In the genomic region with DNA sequence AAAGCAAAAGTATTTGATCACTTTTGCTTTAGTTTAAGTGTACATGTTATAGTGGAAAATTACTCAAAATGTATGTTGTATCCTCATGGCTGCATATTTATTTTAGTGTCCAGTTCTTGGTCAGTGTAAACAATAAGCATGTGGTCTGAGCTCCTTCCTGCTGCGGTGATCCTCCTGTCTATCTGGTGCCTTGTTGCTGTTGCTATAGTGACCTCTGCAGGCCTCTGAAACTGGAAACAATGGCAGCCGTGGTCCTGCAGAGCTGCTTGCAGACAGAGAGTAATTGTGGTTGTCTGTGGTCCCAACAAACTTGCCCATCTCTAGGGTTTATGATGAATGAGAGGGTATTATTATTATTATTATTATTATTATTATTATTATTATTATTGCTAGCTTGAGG, we compare ENCODE assay signal across 11 mouse cellular contexts.
DNase-seq lines count a peak whose midpoint lies in the region; ATAC-seq lines count a peak whose summit lies in the region.
"Had no signal": no experiment of that assay in that cellular context is flagged by ENCODE, and none has a peak within 500 bp of the region (broad histone marks: within the 10 kb centered on the region; RNA-seq: fewer than 3 reads in every experiment).

No protein-coding gene starts in this region.

- 0% methylated on average over 2 of the region's 2 CpGs for WGBS in hindbrain, embryonic 16.5 days
- WGBS in midbrain, embryonic 15.5 days, result 3% methylated on average over 2 of the region's 2 CpGs

- intact Hi-C loops in gastrocnemius, postnatal 36 days (cut with DNase I), result no loop called here

- H3K36me3 ChIP-seq in hindbrain, embryonic 16.5 days (ENCODE audit: control insufficient read depth, insufficient read depth, low read length), result no peaks in the 10 kb centered on the region
- H3K36me3 ChIP-seq in midbrain, embryonic 15.5 days (replicated peaks), result no peaks in the 10 kb centered on the region
- H3K36me3 ChIP-seq: limb, embryonic 15.5 days had no signal

- H3K9ac ChIP-seq in hindbrain, embryonic 16.5 days (ENCODE audit: low read depth, low read length), result no peak overlapping the region
- no peak overlapping the region for H3K9ac ChIP-seq in midbrain, embryonic 15.5 days
- H3K9ac ChIP-seq: limb, embryonic 15.5 days had no signal

- H3K4me3 ChIP-seq in hindbrain, embryonic 16.5 days (ENCODE audit: low read length), result no peak overlapping the region
- H3K4me3 ChIP-seq in midbrain, embryonic 15.5 days, result no peak overlapping the region
- H3K4me3 ChIP-seq: limb, embryonic 15.5 days had no signal

- DNase-seq in heart, postnatal 4 days, result peak; percentile 5
- no peak for DNase-seq in heart, adult 9 months (ENCODE audit: low spot score in 2 of 2)
- peak; percentile 81 for DNase-seq in embryo, embryonic 10 days (ENCODE audit: low spot score)
- no peak for DNase-seq in MN1 (ENCODE audit: low spot score)
- no peak for DNase-seq in gastrocnemius, postnatal 36 days
- DNase-seq: gastrocnemius, postnatal 14 days; right cerebral cortex, adult 18-20 months had no signal

- peaks cover 4% of the 10 kb centered on the region; the same call in 1 of the 2 replicates for H3K9me3 ChIP-seq in hindbrain, embryonic 16.5 days (ENCODE audit: control insufficient read depth, low read length)
- H3K9me3 ChIP-seq in midbrain, embryonic 15.5 days, result no peaks in the 10 kb centered on the region
- H3K9me3 ChIP-seq: limb, embryonic 15.5 days had no signal

- ATAC-seq in hindbrain, embryonic 16.5 days, result peak; percentile 77
- ATAC-seq in midbrain, embryonic 15.5 days (replicated peaks), result peak; percentile 83
- ATAC-seq in erythroblast, adult 5-6 weeks (replicated peaks; ENCODE audit: low FRiP score, poor library complexity, severe bottlenecking), result no peak

- no peaks in the 10 kb centered on the region for H3K4me1 ChIP-seq in hindbrain, embryonic 16.5 days (ENCODE audit: control insufficient read depth, insufficient read depth, low read depth, low read length)
- no peaks in the 10 kb centered on the region for H3K4me1 ChIP-seq in midbrain, embryonic 15.5 days
- H3K4me1 ChIP-seq: limb, embryonic 15.5 days had no signal

- H3K4me2 ChIP-seq in hindbrain, embryonic 16.5 days (ENCODE audit: low read length), result no peak overlapping the region
- no peak overlapping the region for H3K4me2 ChIP-seq in midbrain, embryonic 15.5 days
- H3K4me2 ChIP-seq: limb, embryonic 15.5 days had no signal

- H3K27ac ChIP-seq in hindbrain, embryonic 16.5 days (ENCODE audit: low read depth, low read length), result no peak overlapping the region
- no peak overlapping the region for H3K27ac ChIP-seq in midbrain, embryonic 15.5 days
- H3K27ac ChIP-seq: limb, embryonic 15.5 days had no signal

- H3K27me3 ChIP-seq in hindbrain, embryonic 16.5 days (replicated peaks; ENCODE audit: control insufficient read depth, insufficient read depth, low read length), result no peaks in the 10 kb centered on the region
- no peaks in the 10 kb centered on the region for H3K27me3 ChIP-seq in midbrain, embryonic 15.5 days (replicated peaks)
- H3K27me3 ChIP-seq: limb, embryonic 15.5 days had no signal

Comparison
In these comparisons a context has a peak if more than half of its experiments do, and no peak if none do; other contexts are left out.
1. DNase-seq: peak in heart, postnatal 4 days (single experiment) and embryo, embryonic 10 days (single experiment); none in heart, adult 9 months (0 of 2), MN1 (single experiment) and gastrocnemius, postnatal 36 days (0 of 2).